Mouse (Mus musculus) MEL (cell line): ENCODE measurements around the gene 4930558K02Rik. TPM values are rescaled to one million over a fixed set of nuclear protein-coding genes. Genes with fewer than 3 reads are reported as not detected.

Experiments used
- polyA plus RNA-seq, 2 experiments: library from polyadenylated mRNA; stranded (reverse) in 1 of 2; unstranded in 1 of 2; fragments of >175 nt in 1 of 2; fragments of >200 nt in 1 of 2; gene quantifications; 2 replicates each; pipeline versions ENCODE4 v1.2.1 to v1.2.4; 2012; ENCODE audit warnings: low replicate concordance in 2 of 2, low read depth in 1 of 2; ENCODE audit not compliant: insufficient read length in 2 of 2, insufficient read depth in 1 of 2, missing spikeins in 1 of 2
- total RNA-seq: library from RNA; depleted of rRNA; stranded (reverse); fragments of 300-350 nt; gene quantifications from 2 replicates; pipeline ENCODE4 v1.2.3, GENCODE M21; 2012; rRNA removed

The 4930558K02Rik gene
- total and polyA plus RNA-seq, 3 experiments: not detected

Other genes starting within 250 kb of the 4930558K02Rik start
- gene Fasl, start 191.1 kb downstream of the 4930558K02Rik start, total RNA-seq: not detected in 2 replicates
- gene Fasl, start 191.1 kb downstream of the 4930558K02Rik start, polyA plus RNA-seq: not detected
- 4.8 and 6.4 TPM in 2 replicates for gene Suco, start 103.0 kb downstream of the 4930558K02Rik start, total RNA-seq
- gene Suco, start 103.0 kb downstream of the 4930558K02Rik start, polyA plus RNA-seq: 1 to 10 TPM in 1 of 2 experiments, not detected in 1; 6.8 TPM
- gene Pigc, start 10.4 kb downstream of the 4930558K02Rik start, total RNA-seq: 4.1 and 4.2 TPM in 2 replicates
- gene Pigc, start 10.4 kb downstream of the 4930558K02Rik start, polyA plus RNA-seq: 1 to 10 TPM in 1 of 2 experiments, not detected in 1; 9.8 TPM